ENCODE assay signal across 21 mouse cellular contexts in genomic region chr10:23220432-23220831, GRCm38 (mm10).
DNase-seq lines count a peak whose midpoint lies in the region; ATAC-seq and TF ChIP-seq lines count a peak whose summit lies in the region.
"Had no signal": no experiment of that assay in that cellular context is flagged by ENCODE, and none has a peak within 500 bp of the region (broad histone marks: within the 10 kb centered on the region; RNA-seq: fewer than 3 reads in every experiment).

No protein-coding gene starts in this region.

- H3K4me2 ChIP-seq in forebrain, embryonic 13.5 days = 0 out of 2 replicates have a peak overlapping the region, but pooled peaks have one; percentile 2
- H3K4me2 ChIP-seq in forebrain, embryonic 16.5 days (ENCODE audit: low read length) = no peak overlapping the region
- no peak overlapping the region for H3K4me2 ChIP-seq in midbrain, embryonic 11.5 days
- H3K4me2 ChIP-seq: embryonic facial prominence, embryonic 13.5 days; heart, embryonic 13.5 days; hindbrain, embryonic 12.5 days had no signal

- POLR2A ChIA-PET in Patski (lab: Charles Lee) = no interaction called here

- H3K36me3 ChIP-seq in forebrain, embryonic 13.5 days (ENCODE audit: poor library complexity, severe bottlenecking) = no peaks in the 10 kb centered on the region
- H3K36me3 ChIP-seq in forebrain, embryonic 16.5 days (ENCODE audit: control insufficient read depth, insufficient read depth) = no peaks in the 10 kb centered on the region
- H3K36me3 ChIP-seq in midbrain, embryonic 11.5 days (ENCODE audit: control insufficient read depth, insufficient read depth, low read length) = no peaks in the 10 kb centered on the region
- no peaks in the 10 kb centered on the region for H3K36me3 ChIP-seq in midbrain, embryonic 10.5 days
- no peaks in the 10 kb centered on the region for H3K36me3 ChIP-seq in C2C12 (ENCODE audit: control insufficient read depth, insufficient read depth)
- H3K36me3 ChIP-seq: embryonic facial prominence, embryonic 13.5 days; G1E; heart, embryonic 13.5 days; hindbrain, embryonic 12.5 days had no signal

- WGBS in forebrain, embryonic 13.5 days = 7% methylated on average over 3 of the region's 3 CpGs
- 5% methylated on average over 3 of the region's 3 CpGs for WGBS in forebrain, embryonic 16.5 days
- 12% methylated on average over 3 of the region's 3 CpGs for WGBS in midbrain, embryonic 11.5 days
- WGBS in midbrain, embryonic 10.5 days = 17% methylated on average over 3 of the region's 3 CpGs

- H3K27me3 ChIP-seq in forebrain, embryonic 13.5 days = no peaks in the 10 kb centered on the region
- H3K27me3 ChIP-seq in forebrain, embryonic 16.5 days (replicated peaks; ENCODE audit: control insufficient read depth, insufficient read depth, low read length) = no peaks in the 10 kb centered on the region
- no peaks in the 10 kb centered on the region for H3K27me3 ChIP-seq in midbrain, embryonic 11.5 days (ENCODE audit: control insufficient read depth, insufficient read depth, low read length)
- H3K27me3 ChIP-seq in midbrain, embryonic 10.5 days (ENCODE audit: low read depth, poor library complexity, severe bottlenecking) = no peaks in the 10 kb centered on the region
- H3K27me3 ChIP-seq in C2C12 (ENCODE audit: control insufficient read depth, insufficient read depth, insufficient read length) = no peaks in the 10 kb centered on the region
- no peaks in the 10 kb centered on the region for H3K27me3 ChIP-seq in Patski
- H3K27me3 ChIP-seq: embryonic facial prominence, embryonic 13.5 days; heart, embryonic 13.5 days; hindbrain, embryonic 12.5 days had no signal

- in situ Hi-C loops in Patski (cut with MboI; ENCODE audit: low pct_unique_long_range_greater_than_20kb) = no loop called here

- peak; percentile 86 for DNase-seq in midbrain, embryonic 11.5 days (ENCODE audit: low spot score, missing footprints)
- no peak for DNase-seq in midbrain, embryonic 10.5 days (ENCODE audit: low spot score)
- peak; percentile 66 for DNase-seq in Patski (ENCODE audit: low read depth, low spot score)
- DNase-seq in spleen, adult 18-20 months = no peak
- DNase-seq in kidney, postnatal 36 days = no peak
- DNase-seq: adrenal gland, postnatal 10 days; cerebellum, adult 11-12 months; cerebellum, adult 9-10 months; cerebellum, postnatal 25 days; gastrocnemius, postnatal 36 days; heart, adult 11 months; heart, postnatal 36 days had no signal

- CTCF ChIA-PET in Patski (lab: Charles Lee) = no interaction called here

- no peaks in the 10 kb centered on the region for H3K79me2 ChIP-seq in C2C12 (ENCODE audit: control insufficient read depth, insufficient read depth)

- H3K9ac ChIP-seq in forebrain, embryonic 13.5 days = no peak overlapping the region
- H3K9ac ChIP-seq in forebrain, embryonic 16.5 days (replicated peaks; ENCODE audit: low read depth, low read length) = no peak overlapping the region
- no peak overlapping the region for H3K9ac ChIP-seq in midbrain, embryonic 11.5 days (ENCODE audit: low read length)
- H3K9ac ChIP-seq: embryonic facial prominence, embryonic 13.5 days; heart, embryonic 13.5 days; hindbrain, embryonic 12.5 days had no signal

- H3K4me3 ChIP-seq in forebrain, embryonic 13.5 days = no peak overlapping the region
- no peak overlapping the region for H3K4me3 ChIP-seq in forebrain, embryonic 16.5 days (replicated peaks; ENCODE audit: low read length)
- no peak overlapping the region for H3K4me3 ChIP-seq in midbrain, embryonic 11.5 days (ENCODE audit: low read depth, low read length)
- no peak overlapping the region for H3K4me3 ChIP-seq in midbrain, embryonic 10.5 days
- H3K4me3 ChIP-seq in C2C12 (ENCODE audit: insufficient read depth, poor library complexity, severe bottlenecking) = no peak overlapping the region
- H3K4me3 ChIP-seq: embryonic facial prominence, embryonic 13.5 days; heart, embryonic 13.5 days; hindbrain, embryonic 12.5 days had no signal

- H3K9me3 ChIP-seq in forebrain, embryonic 13.5 days (replicated peaks) = no peaks in the 10 kb centered on the region
- no peaks in the 10 kb centered on the region for H3K9me3 ChIP-seq in forebrain, embryonic 16.5 days (ENCODE audit: control insufficient read depth, low read length)
- no peaks in the 10 kb centered on the region for H3K9me3 ChIP-seq in midbrain, embryonic 11.5 days (ENCODE audit: control insufficient read depth, low read length)
- no peaks in the 10 kb centered on the region for H3K9me3 ChIP-seq in midbrain, embryonic 10.5 days (replicated peaks)
- H3K9me3 ChIP-seq: embryonic facial prominence, embryonic 13.5 days; G1E; heart, embryonic 13.5 days; hindbrain, embryonic 12.5 days had no signal

- no peak for TF ChIP-seq CTCF in C2C12 (IDR thresholded peaks at IDR 0.05; ENCODE audit: control insufficient read depth, insufficient read depth, insufficient read length)
- no peak for TF ChIP-seq CTCF in Patski (IDR thresholded peaks at IDR 0.05)

- H3ac ChIP-seq in C2C12 (ENCODE audit: control insufficient read depth, insufficient read length, low read depth) = no peak overlapping the region

- H3K4me1 ChIP-seq in forebrain, embryonic 13.5 days = peaks cover 12% of the 10 kb centered on the region
- no peaks in the 10 kb centered on the region for H3K4me1 ChIP-seq in forebrain, embryonic 16.5 days (replicated peaks; ENCODE audit: control insufficient read depth, insufficient read depth, low read length)
- peaks cover 4% of the 10 kb centered on the region; the same call in 1 of the 2 replicates for H3K4me1 ChIP-seq in midbrain, embryonic 11.5 days (ENCODE audit: control insufficient read depth, insufficient read depth, low read length)
- H3K4me1 ChIP-seq in midbrain, embryonic 10.5 days = peaks cover 14% of the 10 kb centered on the region
- H3K4me1 ChIP-seq: heart, embryonic 13.5 days; hindbrain, embryonic 12.5 days had no signal

- H3K79me3 ChIP-seq in C2C12 (ENCODE audit: low read depth) = no peaks in the 10 kb centered on the region

- 0 out of 2 replicates have a peak, but pooled peaks have one; percentile 36 for ATAC-seq in forebrain, embryonic 13.5 days
- ATAC-seq in forebrain, embryonic 16.5 days = no peak
- peak; percentile 70 for ATAC-seq in midbrain, embryonic 11.5 days (ENCODE audit: low FRiP score)
- peak; percentile 65 for ATAC-seq in Patski
- ATAC-seq: CD4-positive, CD25-positive, alpha-beta regulatory T cell, adult 4 months; hindbrain, postnatal 0 days had no signal

- no peak overlapping the region for H3K27ac ChIP-seq in forebrain, embryonic 13.5 days
- H3K27ac ChIP-seq in forebrain, embryonic 16.5 days (ENCODE audit: low read length) = no peak overlapping the region
- no peak overlapping the region for H3K27ac ChIP-seq in midbrain, embryonic 11.5 days (ENCODE audit: low read depth, low read length)
- H3K27ac ChIP-seq in midbrain, embryonic 10.5 days (replicated peaks) = no peak overlapping the region
- H3K27ac ChIP-seq: embryonic facial prominence, embryonic 13.5 days; heart, embryonic 13.5 days; hindbrain, embryonic 12.5 days; hindbrain, postnatal 0 days had no signal

TF ChIP-seq in C2C12, 6 proteins besides CTCF, POLR2A, EP300 and RAD21:
- TF ChIP-seq MYOD1 (IDR thresholded peaks at IDR 0.05; ENCODE audit: control insufficient read depth, insufficient read length, low read depth) (peak; percentile 91), MAX (IDR thresholded peaks at IDR 0.05) (no peak), MYOG (IDR thresholded peaks at IDR 0.05; ENCODE audit: control insufficient read depth, extremely low read depth, insufficient read length) (no peak)

Comparison
In these comparisons a context has a peak if more than half of its experiments do, and no peak if none do; other contexts are left out.
1. DNase-seq: peak in midbrain, embryonic 11.5 days (single experiment) and Patski (single experiment); none in midbrain, embryonic 10.5 days (single experiment), spleen, adult 18-20 months (0 of 2) and kidney, postnatal 36 days (0 of 2).